Mouse (Mus musculus): ENCODE measurements around the gene Poldip2. TPM values are rescaled to one million over a fixed set of nuclear protein-coding genes. Genes with fewer than 3 reads are reported as not detected.

The Poldip2 gene
- polyA plus RNA-seq, 1 experiment, result 111 TPM

- H3K27me3 ChIP-seq (ENCODE audit: control insufficient read depth, insufficient read depth, low read length), result no peaks in the 10 kb centered on the region
- H3K4me1 ChIP-seq (ENCODE audit: control insufficient read depth, insufficient read depth, low read length), result peaks cover 6% of the 10 kb centered on the region
- H3K27ac ChIP-seq (ENCODE audit: control insufficient read depth, insufficient read depth, low read depth, low read length), result no peak overlapping the region
- H3K36me3 ChIP-seq (ENCODE audit: control insufficient read depth, insufficient read depth, low read length), result no peaks in the 10 kb centered on the region
- no peak overlapping the region for H3K4me3 ChIP-seq (ENCODE audit: control insufficient read depth, low read depth, low read length)
- TF ChIP-seq POLR2A (IDR thresholded peaks at IDR 0.05; ENCODE audit: control insufficient read depth, low read depth, low read length) (no peak), CTCF (IDR thresholded peaks at IDR 0.05; ENCODE audit: control insufficient read depth, insufficient read depth, insufficient replicate concordance, low read depth, low read length) (no peak)
Measured at GRCm38 (mm10) chr11:78495904-78496303, 16.1 kb upstream of the Poldip2 start.

DNA sequence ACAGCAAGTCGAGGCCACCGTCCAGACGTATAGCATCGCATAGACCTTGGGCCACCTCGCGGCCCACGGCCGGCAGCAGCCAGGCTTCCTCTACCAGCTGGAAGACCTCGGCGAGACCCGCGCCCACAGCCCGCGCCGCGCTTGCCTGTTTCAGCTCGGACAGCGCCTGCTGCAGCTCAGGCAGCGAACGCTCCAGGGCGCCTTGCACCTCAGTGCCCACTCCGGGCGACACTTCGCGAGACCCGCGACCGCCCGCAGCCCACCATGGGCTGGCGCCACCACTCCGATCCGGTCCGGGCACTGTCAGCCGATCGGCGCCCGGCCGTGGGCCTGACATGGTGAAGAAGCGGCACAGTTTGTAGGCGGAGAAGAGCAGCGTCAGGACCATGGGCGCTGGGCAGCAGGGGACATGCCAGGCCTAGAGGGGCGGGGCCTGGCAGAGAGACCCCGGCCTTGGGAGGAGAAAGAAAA lies 14.9 kb upstream of the Poldip2 start:
- H3K4me3 ChIP-seq (ENCODE audit: control insufficient read depth, low read depth, low read length), result peak overlapping the region; percentile 73
- TF ChIP-seq CTCF (IDR thresholded peaks at IDR 0.05; ENCODE audit: control insufficient read depth, insufficient read depth, insufficient replicate concordance, low read depth, low read length) (no peak), POLR2A (IDR thresholded peaks at IDR 0.05; ENCODE audit: control insufficient read depth, low read depth, low read length) (no peak)
- no peaks in the 10 kb centered on the region for H3K27me3 ChIP-seq (ENCODE audit: control insufficient read depth, insufficient read depth, low read length)
- peaks cover 10% of the 10 kb centered on the region for H3K4me1 ChIP-seq (ENCODE audit: control insufficient read depth, insufficient read depth, low read length)
- H3K27ac ChIP-seq (ENCODE audit: control insufficient read depth, insufficient read depth, low read depth, low read length), result no peak overlapping the region
- no peaks in the 10 kb centered on the region for H3K36me3 ChIP-seq (ENCODE audit: control insufficient read depth, insufficient read depth, low read length)

DNA sequence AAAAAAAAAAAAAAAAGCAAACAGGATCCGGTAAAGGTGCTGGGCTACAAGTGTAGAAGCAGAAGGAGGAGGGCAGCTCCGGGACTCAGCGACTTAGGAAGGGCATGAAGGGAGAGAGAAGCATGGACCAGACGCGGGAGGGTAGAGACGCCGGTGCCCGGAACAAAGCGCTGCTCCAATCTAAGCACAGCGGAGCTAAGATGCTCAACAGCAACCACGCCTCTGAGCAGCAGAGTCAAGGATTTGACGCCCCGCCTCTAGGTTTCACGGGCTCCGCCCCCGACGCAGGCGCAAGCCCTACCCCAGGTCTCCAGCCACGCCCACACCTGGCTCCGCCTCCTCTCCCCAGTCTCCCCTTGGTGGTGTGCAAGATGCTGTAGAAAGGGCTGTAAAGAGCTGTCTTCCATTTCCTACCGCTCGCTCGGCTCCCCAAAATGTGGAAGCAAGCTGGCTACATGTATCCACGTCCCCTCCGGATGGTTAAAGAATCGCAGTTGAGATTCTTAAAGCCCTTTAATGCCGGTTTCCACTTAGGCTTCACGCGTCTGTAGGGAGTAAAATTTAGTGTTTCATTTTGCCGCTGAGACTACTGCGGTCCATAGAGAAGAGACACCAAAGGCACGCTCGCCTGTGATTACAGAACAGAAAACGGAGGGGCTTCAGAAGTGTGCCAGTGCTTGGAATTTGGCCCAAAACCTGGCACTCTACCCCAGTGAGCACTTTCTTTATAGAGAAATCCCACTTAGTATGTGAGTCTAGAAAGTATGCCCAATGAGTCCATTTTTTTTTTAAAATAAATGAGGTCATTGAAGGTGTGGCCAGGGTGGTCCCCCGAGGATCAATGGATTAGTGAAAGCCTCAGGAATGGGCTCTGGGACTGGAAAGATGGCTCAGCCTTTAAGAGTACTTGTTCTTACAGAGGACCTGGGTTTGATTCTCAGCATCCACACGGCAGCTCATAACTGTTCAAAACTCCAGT lies 14.2 kb upstream of the Poldip2 start, which contains the start of gene Sarm1:
Sarm1 (minus strand) TSS at position 211 of the 979 bp plus-strand sequence.
- H3K4me1 ChIP-seq (ENCODE audit: control insufficient read depth, insufficient read depth, low read length), result peaks cover 10% of the 10 kb centered on the region
- H3K4me3 ChIP-seq (ENCODE audit: control insufficient read depth, low read depth, low read length), result peak within 1 kb of the TSS; percentile 73
- TF ChIP-seq CTCF (IDR thresholded peaks at IDR 0.05; ENCODE audit: control insufficient read depth, insufficient read depth, insufficient replicate concordance, low read depth, low read length) (no peak), POLR2A (IDR thresholded peaks at IDR 0.05; ENCODE audit: control insufficient read depth, low read depth, low read length) (no peak)
- no peaks in the 10 kb centered on the region for H3K36me3 ChIP-seq (ENCODE audit: control insufficient read depth, insufficient read depth, low read length)
- no peaks in the 10 kb centered on the region for H3K27me3 ChIP-seq (ENCODE audit: control insufficient read depth, insufficient read depth, low read length)
- H3K27ac ChIP-seq (ENCODE audit: control insufficient read depth, insufficient read depth, low read depth, low read length), result no peak within 1 kb of the TSS

GRCm38 (mm10) chr11:78499004-78499403 lies 13.0 kb upstream of the Poldip2 start, which contains the start of gene Vtn:
TSS of gene Vtn (plus strand) at chr11:78499091.
- Histone ChIP-seq H3K27ac (ENCODE audit: control insufficient read depth, insufficient read depth, low read depth, low read length) (no peak within 1 kb of the TSS), H3K36me3 (ENCODE audit: control insufficient read depth, insufficient read depth, low read length) (no peaks in the 10 kb centered on the region), H3K4me1 (ENCODE audit: control insufficient read depth, insufficient read depth, low read length) (peaks cover 10% of the 10 kb centered on the region), H3K27me3 (ENCODE audit: control insufficient read depth, insufficient read depth, low read length) (no peaks in the 10 kb centered on the region), H3K4me3 (ENCODE audit: control insufficient read depth, low read depth, low read length) (peak within 1 kb of the TSS; percentile 49; the same call in 1 of the 2 replicates)
- TF ChIP-seq CTCF (IDR thresholded peaks at IDR 0.05; ENCODE audit: control insufficient read depth, insufficient read depth, insufficient replicate concordance, low read depth, low read length), result no peak
- no peak for TF ChIP-seq POLR2A (IDR thresholded peaks at IDR 0.05; ENCODE audit: control insufficient read depth, low read depth, low read length)

DNA sequence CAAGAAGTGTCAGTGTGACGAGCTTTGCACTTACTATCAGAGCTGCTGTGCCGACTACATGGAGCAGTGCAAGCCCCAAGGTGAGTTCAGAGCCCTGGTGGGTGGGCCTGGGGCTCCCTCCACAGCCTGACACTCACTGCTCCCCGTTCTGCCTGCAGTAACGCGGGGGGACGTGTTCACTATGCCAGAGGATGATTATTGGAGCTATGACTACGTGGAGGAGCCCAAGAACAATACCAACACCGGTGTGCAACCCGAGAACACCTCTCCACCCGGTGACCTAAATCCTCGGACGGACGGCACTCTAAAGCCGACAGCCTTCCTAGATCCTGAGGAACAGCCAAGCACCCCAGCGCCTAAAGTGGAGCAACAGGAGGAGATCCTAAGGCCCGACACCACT lies 12.4 kb upstream of the Poldip2 start:
- no peaks in the 10 kb centered on the region for H3K27me3 ChIP-seq (ENCODE audit: control insufficient read depth, insufficient read depth, low read length)
- no peak overlapping the region for H3K27ac ChIP-seq (ENCODE audit: control insufficient read depth, insufficient read depth, low read depth, low read length)
- no peaks in the 10 kb centered on the region for H3K36me3 ChIP-seq (ENCODE audit: control insufficient read depth, insufficient read depth, low read length)
- TF ChIP-seq CTCF (IDR thresholded peaks at IDR 0.05; ENCODE audit: control insufficient read depth, insufficient read depth, insufficient replicate concordance, low read depth, low read length) (no peak), POLR2A (IDR thresholded peaks at IDR 0.05; ENCODE audit: control insufficient read depth, low read depth, low read length) (no peak)
- peaks cover 10% of the 10 kb centered on the region for H3K4me1 ChIP-seq (ENCODE audit: control insufficient read depth, insufficient read depth, low read length)
- H3K4me3 ChIP-seq (ENCODE audit: control insufficient read depth, low read depth, low read length), result no peak overlapping the region

- H3K36me3 ChIP-seq (ENCODE audit: control insufficient read depth, insufficient read depth, low read length), result no peaks in the 10 kb centered on the region
- no peak overlapping the region for H3K4me3 ChIP-seq (ENCODE audit: control insufficient read depth, low read depth, low read length)
- peaks cover 10% of the 10 kb centered on the region for H3K4me1 ChIP-seq (ENCODE audit: control insufficient read depth, insufficient read depth, low read length)
- TF ChIP-seq POLR2A (IDR thresholded peaks at IDR 0.05; ENCODE audit: control insufficient read depth, low read depth, low read length) (no peak), CTCF (IDR thresholded peaks at IDR 0.05; ENCODE audit: control insufficient read depth, insufficient read depth, insufficient replicate concordance, low read depth, low read length) (no peak)
- no peaks in the 10 kb centered on the region for H3K27me3 ChIP-seq (ENCODE audit: control insufficient read depth, insufficient read depth, low read length)
- no peak overlapping the region for H3K27ac ChIP-seq (ENCODE audit: control insufficient read depth, insufficient read depth, low read depth, low read length)
Measured at GRCm38 (mm10) chr11:78500623-78501202, 11.3 kb upstream of the Poldip2 start.

DNA sequence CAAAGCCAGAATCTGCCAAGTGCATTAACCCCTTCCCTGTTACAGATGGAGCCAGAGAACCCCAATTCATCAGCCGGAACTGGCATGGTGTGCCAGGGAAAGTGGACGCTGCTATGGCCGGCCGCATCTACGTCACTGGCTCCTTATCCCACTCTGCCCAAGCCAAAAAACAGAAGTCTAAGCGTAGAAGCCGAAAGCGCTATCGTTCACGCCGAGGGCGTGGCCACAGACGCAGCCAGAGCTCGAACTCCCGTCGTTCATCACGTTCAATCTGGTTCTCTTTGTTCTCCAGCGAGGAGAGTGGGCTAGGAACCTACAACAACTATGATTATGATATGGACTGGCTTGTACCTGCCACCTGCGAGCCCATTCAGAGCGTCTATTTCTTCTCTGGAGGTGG lies 10.5 kb upstream of the Poldip2 start:
- no peak overlapping the region for H3K4me3 ChIP-seq (ENCODE audit: control insufficient read depth, low read depth, low read length)
- H3K27me3 ChIP-seq (ENCODE audit: control insufficient read depth, insufficient read depth, low read length), result no peaks in the 10 kb centered on the region
- TF ChIP-seq POLR2A (IDR thresholded peaks at IDR 0.05; ENCODE audit: control insufficient read depth, low read depth, low read length) (no peak), CTCF (IDR thresholded peaks at IDR 0.05; ENCODE audit: control insufficient read depth, insufficient read depth, insufficient replicate concordance, low read depth, low read length) (no peak)
- no peaks in the 10 kb centered on the region for H3K36me3 ChIP-seq (ENCODE audit: control insufficient read depth, insufficient read depth, low read length)
- peaks cover 10% of the 10 kb centered on the region for H3K4me1 ChIP-seq (ENCODE audit: control insufficient read depth, insufficient read depth, low read length)
- H3K27ac ChIP-seq (ENCODE audit: control insufficient read depth, insufficient read depth, low read depth, low read length), result no peak overlapping the region
